Mouse (Mus musculus) heart, postnatal 25 days (tissue): ENCODE measurements around the gene Gpbp1l1. TPM values are rescaled to one million over a fixed set of nuclear protein-coding genes. Genes with fewer than 3 reads are reported as not detected.

Experiments used
- DNase-seq: peaks from one replicate; pipeline ENCODE4 v3.0.0; 2022; ENCODE audit warnings: low spot score
- intact Hi-C: fragments of 180-260 bp; cut with DNase I; formaldehyde crosslinking; loops from one replicate; pipeline ENCODE4 v1.15.1; 2025
- total RNA-seq, 2 experiments: library from RNA; stranded (reverse); gene quantifications; 2 replicates each; pipeline ENCODE4 v1.2.3; 2021

The Gpbp1l1 gene
- 10 to 100 TPM; 59.5 to 80.0 TPM for total RNA-seq

- DNase-seq, result peak; percentile 96
- intact Hi-C loops, result loop anchor here (5.0 kb wide), 2 partner anchors 50 to 95 kb away; partner anchors contain the start of genes Ipp and Mast2
Measured at GRCm38 (mm10) chr4:116557306-116558121, at the start of gene Gpbp1l1. Gene Gpbp1l1, plus strand, starts transcription at chr4:116557658.

DNA sequence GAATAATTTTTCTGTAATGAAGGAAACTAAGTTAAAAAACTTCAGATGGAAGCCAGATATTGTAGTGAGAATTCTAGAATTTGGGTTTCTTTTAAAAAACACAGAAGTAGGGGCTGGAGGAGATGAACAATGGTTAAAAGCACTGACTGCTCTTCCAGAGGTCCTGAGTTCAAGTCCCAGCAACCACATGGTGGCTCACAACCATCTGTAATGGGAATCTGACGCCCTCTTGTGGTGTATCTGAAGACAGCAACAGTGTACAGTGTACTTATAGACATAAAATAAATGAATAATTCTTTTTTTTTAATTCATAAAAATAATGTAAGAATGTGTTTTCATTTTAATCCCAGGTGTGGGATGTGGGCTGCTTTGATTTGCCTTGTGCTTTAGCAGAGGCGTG lies 26.3 kb upstream of the Gpbp1l1 start:
- intact Hi-C loops, result no loop called here
- no peak for DNase-seq

DNA sequence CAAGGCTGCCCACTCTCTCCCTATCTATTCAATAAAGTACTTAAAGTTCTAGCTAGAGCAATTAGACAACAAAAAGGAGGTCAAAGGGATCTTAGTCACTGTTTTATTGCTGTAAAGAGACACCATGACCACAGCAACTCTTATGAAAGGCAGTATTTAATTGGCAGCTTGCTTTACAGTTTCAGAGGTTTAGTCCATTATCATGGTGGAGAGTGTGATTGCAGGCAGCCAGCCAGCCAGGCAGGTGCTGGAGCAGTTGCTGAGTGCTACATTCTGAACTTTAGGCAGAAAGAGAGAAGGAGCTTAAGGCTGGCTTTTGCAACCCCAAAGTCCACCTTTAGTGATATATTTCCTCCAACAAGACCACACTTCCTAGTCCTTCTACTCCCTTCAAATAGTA lies 21.1 kb upstream of the Gpbp1l1 start:
- intact Hi-C loops, result no loop called here
- no peak for DNase-seq

DNA sequence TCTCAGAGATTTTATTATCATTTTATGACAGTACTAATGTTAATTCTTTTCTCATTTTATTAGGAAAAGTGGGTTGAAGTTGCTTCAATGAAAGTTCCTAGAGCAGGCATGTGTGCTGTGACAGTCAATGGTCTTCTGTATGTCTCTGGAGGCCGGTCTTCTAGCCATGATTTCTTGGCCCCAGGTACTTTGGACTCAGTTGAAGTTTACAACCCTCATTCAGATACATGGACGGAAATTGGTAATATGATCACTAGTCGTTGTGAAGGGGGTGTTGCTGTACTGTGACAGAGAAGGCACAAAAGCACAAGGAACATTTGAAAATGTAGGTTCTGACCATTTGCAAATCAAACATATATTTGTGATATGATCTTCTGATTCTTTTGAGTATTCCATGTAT lies 19.7 kb upstream of the Gpbp1l1 start:
- no peak for DNase-seq
- intact Hi-C loops, result no loop called here

- DNase-seq, result no peak
- intact Hi-C loops, result no loop called here
Measured at GRCm38 (mm10) chr4:116550432-116550831, 7.0 kb upstream of the Gpbp1l1 start.

- no peak for DNase-seq
- intact Hi-C loops, result no loop called here
Measured at GRCm38 (mm10) chr4:116553035-116553434, 4.4 kb upstream of the Gpbp1l1 start.

- DNase-seq, result peak; percentile 37
- intact Hi-C loops, result loop anchor here (5.0 kb wide), 2 partner anchors 48 to 93 kb away; partner anchors contain the start of genes Ipp and Mast2
Measured at GRCm38 (mm10) chr4:116555413-116556300, 1.8 kb upstream of the Gpbp1l1 start, which contains the start of gene Tmem69. Gene Tmem69, minus strand, starts transcription at chr4:116555936.

DNA sequence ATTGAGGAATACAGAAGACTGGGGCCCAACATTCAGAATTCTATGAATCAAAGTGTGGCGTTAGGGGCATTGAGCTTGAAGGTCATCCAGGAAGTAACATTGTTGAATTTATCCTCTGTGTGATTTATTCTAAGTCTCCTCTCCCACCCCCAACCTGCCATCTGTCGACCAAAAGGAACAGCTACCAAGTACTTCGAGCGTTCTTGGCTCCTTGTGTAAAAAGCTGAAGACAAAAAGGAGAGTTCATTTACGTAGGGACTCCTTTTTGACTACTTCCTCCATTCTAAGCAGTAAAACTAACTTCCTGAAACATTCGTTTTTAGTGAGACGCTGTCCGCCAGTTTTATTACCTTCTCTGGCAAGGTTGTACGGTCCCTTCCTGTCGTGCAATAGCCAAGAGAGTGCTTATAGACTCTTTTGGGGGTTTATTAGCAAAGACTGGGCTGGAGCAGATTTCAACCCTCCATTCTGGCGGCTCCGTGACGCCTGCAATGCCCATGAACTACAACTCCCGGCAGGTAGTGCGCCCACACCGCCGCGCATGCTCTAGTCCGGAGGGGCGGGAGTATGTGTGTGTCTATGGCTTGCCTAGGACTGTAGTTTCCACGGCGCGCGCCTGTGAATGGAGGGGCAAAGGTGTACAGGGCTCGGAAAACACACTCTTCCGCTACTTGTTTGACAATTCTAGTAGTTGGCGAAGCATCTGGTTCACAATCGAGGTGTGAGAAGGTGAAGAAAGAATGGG lies 725 bp upstream of the Gpbp1l1 start:
- DNase-seq, result peak; percentile 88
- intact Hi-C loops, result loop anchor here (5.0 kb wide), 2 partner anchors 49 to 94 kb away; partner anchors contain the start of genes Ipp and Mast2

DNA sequence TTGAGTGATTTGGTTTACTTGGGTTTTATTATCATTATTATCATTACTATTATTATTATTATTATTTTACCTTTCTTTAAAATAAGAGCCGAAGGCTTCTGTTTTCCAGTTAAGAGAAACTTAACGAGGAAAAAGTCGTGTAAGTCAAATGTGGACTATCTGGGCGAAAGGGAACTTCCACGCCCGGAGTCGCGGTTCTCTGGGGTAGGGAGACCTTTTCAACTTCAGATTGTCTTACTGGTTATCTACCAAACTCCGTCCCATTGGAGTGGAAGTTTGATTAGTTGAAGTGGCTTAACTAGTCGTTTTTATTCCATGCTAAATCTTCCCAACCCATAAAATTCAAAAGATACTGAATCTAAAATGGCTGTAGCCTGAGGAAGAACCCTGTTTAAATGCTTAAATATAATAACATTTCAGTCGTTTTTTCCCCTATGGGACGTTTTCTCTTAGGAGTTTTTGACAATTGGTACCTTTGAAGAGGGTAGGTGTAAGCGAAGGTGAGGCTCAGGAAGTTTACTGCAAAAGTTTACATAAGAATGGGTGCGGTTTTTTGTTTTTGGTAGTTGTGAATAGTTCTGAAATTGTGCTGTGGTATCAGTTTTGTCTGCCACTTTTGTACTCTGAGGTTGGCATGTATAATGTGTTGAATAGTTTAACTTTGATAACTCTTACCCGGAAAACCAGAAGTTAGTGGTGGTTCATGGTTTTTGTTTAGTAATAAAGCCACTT lies 859 bp downstream of the Gpbp1l1 start:
- no peak for DNase-seq
- intact Hi-C loops, result loop anchor here (5.0 kb wide), 2 partner anchors 51 to 96 kb away; partner anchors contain the start of genes Ipp and Mast2

DNA sequence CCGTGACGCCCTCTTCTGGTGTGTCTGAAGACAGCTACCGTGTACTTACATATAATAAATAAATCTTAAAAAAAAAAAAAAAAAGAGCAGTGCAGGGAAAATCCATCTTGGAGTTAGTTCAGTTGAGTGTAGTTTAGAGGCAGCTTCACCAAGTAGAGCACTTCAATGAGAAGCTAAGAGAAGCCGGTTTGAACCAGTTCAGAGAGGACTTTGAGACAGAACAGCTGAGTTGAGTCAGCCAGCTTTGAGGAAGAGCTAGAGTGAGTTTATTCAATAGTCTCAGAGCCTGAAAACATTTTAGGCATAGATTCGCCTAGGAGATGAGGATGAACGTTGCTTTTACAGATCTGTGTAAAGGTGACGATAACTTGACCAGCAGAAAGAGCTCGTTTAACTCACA lies 38.3 kb downstream of the Gpbp1l1 start:
- DNase-seq, result no peak
- intact Hi-C loops, result no loop called here

DNA sequence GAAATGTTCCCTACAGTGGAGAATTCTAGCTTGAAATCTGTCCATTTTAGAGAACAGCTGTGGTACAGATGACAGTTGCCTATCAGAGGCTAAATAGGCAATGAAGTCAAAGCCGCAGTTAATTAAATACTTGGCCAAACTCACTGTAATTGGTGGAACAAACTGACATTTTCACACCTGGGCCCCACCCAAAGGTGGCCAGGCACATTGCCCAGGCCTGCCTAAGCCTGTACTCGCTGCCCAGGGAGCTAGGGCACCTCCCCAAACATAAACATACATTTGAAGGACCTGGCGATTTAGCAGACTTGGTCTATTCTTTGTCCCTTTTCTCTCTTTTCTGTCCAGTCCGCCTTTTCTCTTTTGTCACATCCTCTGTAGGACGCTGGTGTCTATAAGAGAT lies 38.9 kb downstream of the Gpbp1l1 start, which contains the start of gene Ccdc17:
Gene Ccdc17 (plus strand): TSS at position 276 of the 400 bp plus-strand sequence.
- intact Hi-C loops, result no loop called here
- no peak for DNase-seq

GRCm38 (mm10) chr4:116596978-116597881 lies 39.8 kb downstream of the Gpbp1l1 start:
- intact Hi-C loops, result no loop called here
- peak; percentile 76 for DNase-seq

GRCm38 (mm10) chr4:116612621-116613020 lies 55.2 kb downstream of the Gpbp1l1 start:
- no peak for DNase-seq
- intact Hi-C loops, result no loop called here

DNA sequence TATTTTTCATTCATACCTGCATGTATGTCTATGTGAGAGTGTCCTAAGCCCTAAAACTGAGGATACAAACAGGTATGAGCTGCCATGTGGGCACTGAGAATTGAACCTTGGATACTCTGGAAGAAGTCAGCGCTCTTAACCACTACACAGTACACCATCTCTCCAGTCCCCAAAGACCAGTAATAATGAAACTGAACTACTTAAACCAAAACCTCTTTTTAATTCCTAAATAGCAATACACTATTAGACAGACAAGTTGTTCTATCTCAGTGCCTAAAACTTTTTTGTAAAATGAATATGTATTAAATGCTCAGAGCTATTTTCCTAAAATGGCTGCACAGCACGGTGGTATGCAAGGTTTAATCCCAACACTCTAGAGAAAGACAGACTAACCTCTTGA lies 57.8 kb downstream of the Gpbp1l1 start:
- intact Hi-C loops, result no loop called here
- no peak for DNase-seq

DNA sequence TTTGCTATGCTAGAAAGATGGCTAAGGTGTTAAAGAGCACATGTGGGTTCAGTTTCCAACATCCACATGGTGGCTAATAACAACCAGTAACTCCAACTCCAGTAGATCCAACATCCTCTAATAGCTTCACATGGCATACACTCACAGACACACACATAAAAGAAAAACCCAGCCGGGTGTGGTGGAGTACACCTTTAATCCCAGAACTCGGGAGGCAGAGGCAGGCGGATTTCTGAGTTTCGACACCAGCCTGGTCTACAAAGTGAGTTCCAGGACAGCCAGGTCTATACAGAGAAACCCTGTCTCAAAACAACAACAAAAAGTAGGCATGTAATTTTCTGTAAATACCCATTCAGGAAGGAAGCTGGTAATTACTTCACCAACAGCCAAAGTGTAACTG lies 67.4 kb downstream of the Gpbp1l1 start:
- intact Hi-C loops, result no loop called here
- no peak for DNase-seq

DNA sequence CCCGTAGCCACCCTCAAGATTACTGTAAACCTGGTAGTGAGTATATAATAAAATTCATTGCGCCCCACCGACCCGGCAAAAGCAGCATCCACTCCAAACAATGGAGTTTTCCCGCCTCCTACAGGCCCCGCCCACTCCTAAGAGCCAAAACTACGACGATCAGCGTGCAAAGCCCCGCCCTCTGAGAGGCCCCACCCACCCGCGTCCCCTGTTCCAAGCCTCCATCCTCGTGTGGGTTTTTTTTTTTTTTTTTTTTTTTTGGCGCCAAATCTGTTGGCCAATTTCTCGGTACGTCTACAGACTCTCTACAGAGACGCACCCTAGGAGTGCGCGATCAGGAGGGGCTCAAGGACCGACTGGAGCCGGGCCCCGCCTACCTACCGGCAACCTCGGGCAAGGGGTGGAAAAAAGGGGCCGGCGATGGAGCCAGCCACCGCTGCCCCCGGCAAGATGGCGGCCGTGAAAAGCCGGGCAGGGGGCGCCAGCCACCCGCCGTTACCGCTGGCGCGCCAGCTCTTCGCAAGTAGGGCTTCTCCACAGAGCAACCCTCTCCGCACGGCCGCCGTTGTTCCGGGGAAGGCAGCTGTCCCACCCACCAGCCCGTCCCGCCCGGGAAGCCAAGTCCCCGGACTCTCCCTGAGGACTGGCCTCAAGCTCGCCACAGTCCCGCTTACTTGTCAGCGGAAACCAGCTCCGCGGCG lies 69.3 kb downstream of the Gpbp1l1 start:
- intact Hi-C loops, result no loop called here
- peak; percentile 49 for DNase-seq

DNA sequence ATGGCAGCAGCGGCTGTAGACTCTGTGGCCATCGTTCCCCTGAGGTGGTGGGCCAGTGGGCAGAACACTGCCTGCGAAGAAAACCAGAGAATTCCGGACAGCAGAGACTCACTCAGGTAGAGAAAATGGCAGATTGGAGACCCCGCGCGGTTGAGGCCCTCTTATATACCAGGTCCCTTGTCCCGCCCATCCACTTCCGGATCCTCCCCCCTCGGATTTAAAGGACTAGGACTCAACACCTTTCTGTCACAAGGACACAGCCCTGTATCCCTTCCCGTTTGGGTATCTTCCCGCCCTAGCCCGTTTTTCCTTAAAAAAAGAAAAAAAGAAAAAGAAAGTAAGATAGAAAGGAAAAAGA lies 69.9 kb downstream of the Gpbp1l1 start:
- peak; percentile 84 for DNase-seq
- intact Hi-C loops, result no loop called here
